Mouse (Mus musculus): ENCODE results near the gene Foxb1.

GRCm38 (mm10) chr9:69761569-69761968 lies 829 bp upstream of the Foxb1 start:
- TF ChIP-seq GATA1 (IDR thresholded peaks at IDR 0.05; ENCODE audit: low read length) (no peak), TAL1 (IDR thresholded peaks at IDR 0.05; ENCODE audit: low read length) (no peak)
